Mouse (Mus musculus): ENCODE measurements around the gene Rbm24. TPM values are rescaled to one million over a fixed set of nuclear protein-coding genes. Genes with fewer than 3 reads are reported as not detected.

Gene Rbm24
- polyA plus RNA-seq, 2 experiments = 12.8 to 27.1 TPM

DNA sequence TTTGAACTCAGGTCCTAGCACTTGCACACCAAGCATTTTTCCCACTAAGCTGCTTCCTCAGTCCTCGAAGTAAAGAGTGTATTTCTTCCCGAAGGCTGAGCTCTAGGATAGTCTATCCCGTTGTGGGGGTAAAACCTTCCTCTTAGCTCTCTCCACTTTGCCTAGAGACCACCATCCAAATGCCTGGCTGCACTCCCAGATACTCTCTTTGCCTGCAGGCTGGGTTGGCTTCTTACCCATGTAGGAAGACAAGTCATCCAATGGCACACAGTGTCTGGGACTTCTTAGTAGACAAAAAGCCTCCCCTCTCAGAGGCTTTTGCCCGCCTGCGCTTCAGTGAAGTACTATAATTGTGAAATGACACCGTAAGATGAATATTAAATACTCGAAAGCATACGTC, 2.2 kb upstream of the Rbm24 start:
- no peak for ATAC-seq (ENCODE audit: low FRiP score, low read depth)

DNA sequence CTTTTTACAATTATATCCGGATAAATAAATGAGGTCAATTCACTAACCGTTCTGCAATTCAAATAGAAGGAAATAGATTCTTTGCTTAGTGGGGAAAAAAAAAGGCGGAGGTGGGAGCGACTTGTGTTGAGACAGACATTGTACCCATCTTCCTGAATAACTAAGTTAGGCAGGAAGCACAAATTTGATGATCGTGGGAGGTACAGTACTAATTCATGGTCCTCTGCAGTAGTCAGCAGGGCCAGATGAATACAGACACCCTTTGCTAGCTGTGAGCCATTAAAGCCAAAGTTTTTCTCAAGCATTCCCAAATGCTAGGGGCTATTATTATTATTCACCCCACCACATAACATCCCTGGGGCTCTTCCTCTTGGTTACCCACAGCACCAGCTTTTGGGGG, 640 bp upstream of the Rbm24 start:
- peak overlapping the region; percentile 61; the same call in 1 of the 2 replicates for H3K9ac ChIP-seq (ENCODE audit: low read depth, low read length, severe bottlenecking)
- H3K4me3 ChIP-seq (replicated peaks; ENCODE audit: low read length) = peak overlapping the region; percentile 56; the same call in 1 of the 2 replicates
- no peaks in the 10 kb centered on the region for H3K4me1 ChIP-seq (ENCODE audit: control insufficient read depth, insufficient read depth, low read length)
- peak overlapping the region; percentile 94 for H3K4me2 ChIP-seq (replicated peaks; ENCODE audit: low read depth, low read length, severe bottlenecking)
- DNase-seq (ENCODE audit: low spot score) (no peak), ATAC-seq (ENCODE audit: low FRiP score, low read depth) (no peak)
- H3K36me3 ChIP-seq (ENCODE audit: control insufficient read depth, insufficient read depth, low read length) = no peaks in the 10 kb centered on the region
- no peak for TF ChIP-seq POLR2A (IDR thresholded peaks at IDR 0.05; ENCODE audit: borderline replicate concordance, extremely low read depth, insufficient read depth, insufficient read length)
- H3K9me3 ChIP-seq (ENCODE audit: control insufficient read depth, low read length) = no peaks in the 10 kb centered on the region
- H3K27ac ChIP-seq (replicated peaks; ENCODE audit: low read depth, low read length) = no peak overlapping the region
- H3K27me3 ChIP-seq (ENCODE audit: control insufficient read depth, insufficient read depth, low read length) = 0 out of 2 replicates have a peak, but pooled peaks cover 6% of the 10 kb centered on the region
- WGBS = 77% methylated on average over 5 of the region's 5 CpGs

More for the DNA sequence above, 2.2 kb upstream of the Rbm24 start:
- TF ChIP-seq POLR2A (IDR thresholded peaks at IDR 0.05; ENCODE audit: borderline replicate concordance, extremely low read depth, insufficient read depth, insufficient read length) = no peak
- H3K4me2 ChIP-seq (replicated peaks; ENCODE audit: low read depth, low read length, severe bottlenecking) = no peak overlapping the region
- no peaks in the 10 kb centered on the region for H3K36me3 ChIP-seq (ENCODE audit: control insufficient read depth, insufficient read depth, low read length)
- 92% methylated on average over 8 of the region's 8 CpGs for WGBS
- H3K9me3 ChIP-seq (ENCODE audit: control insufficient read depth, low read length) = no peaks in the 10 kb centered on the region
- 0 out of 2 replicates have a peak, but pooled peaks cover 6% of the 10 kb centered on the region for H3K27me3 ChIP-seq (ENCODE audit: control insufficient read depth, insufficient read depth, low read length)
- H3K4me1 ChIP-seq (ENCODE audit: control insufficient read depth, insufficient read depth, low read length) = no peaks in the 10 kb centered on the region
- no peak for DNase-seq (ENCODE audit: low spot score)
- H3K4me3 ChIP-seq (replicated peaks; ENCODE audit: low read length) = no peak overlapping the region
- no peak overlapping the region for H3K9ac ChIP-seq (ENCODE audit: low read depth, low read length, severe bottlenecking)
- H3K27ac ChIP-seq (replicated peaks; ENCODE audit: low read depth, low read length) = no peak overlapping the region

DNA sequence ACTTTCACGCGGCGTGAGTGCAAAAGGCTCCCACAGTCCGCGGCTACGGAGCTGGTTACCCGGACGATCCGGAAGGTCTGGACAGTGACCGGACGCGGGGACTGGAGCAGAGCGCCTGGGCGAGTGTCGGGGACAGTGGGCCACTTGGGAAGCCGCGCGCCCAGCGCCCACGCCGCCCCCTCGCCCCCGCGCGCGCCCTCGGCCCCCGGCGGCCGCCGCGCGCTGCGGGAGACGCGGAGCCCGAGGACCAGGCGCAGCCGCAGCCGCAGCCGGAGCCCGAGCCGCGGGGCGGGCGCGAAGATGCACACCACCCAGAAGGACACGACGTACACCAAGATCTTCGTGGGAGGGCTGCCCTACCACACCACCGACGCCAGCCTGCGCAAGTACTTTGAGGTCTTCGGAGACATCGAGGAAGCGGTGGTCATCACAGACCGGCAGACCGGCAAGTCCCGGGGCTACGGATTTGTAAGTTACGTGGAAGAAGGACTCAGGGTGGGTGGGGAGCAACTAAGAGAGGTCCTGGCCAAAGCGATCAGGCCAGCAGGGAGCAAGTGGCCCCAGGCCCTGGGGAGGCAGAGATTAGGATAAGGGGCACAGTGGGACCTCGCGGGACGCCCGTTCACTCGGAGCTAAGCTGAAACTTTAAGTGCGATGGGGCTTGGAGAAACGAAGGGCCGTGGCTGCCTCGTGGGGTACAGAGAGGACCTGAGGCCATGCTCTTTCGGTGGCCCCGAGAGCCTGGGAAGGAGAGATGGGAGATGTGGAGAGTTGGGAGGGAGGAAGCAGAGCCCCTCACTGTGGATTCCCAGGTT, 704 bp downstream of the Rbm24 start:
- Histone ChIP-seq H3K27me3 (ENCODE audit: control insufficient read depth, insufficient read depth, low read length) (0 out of 2 replicates have a peak, but pooled peaks cover 6% of the 10 kb centered on the region), H3K36me3 (ENCODE audit: control insufficient read depth, insufficient read depth, low read length) (no peaks in the 10 kb centered on the region), H3K4me2 (replicated peaks; ENCODE audit: low read depth, low read length, severe bottlenecking) (peak overlapping the region; percentile 94), H3K9me3 (ENCODE audit: control insufficient read depth, low read length) (no peaks in the 10 kb centered on the region), H3K4me3 (replicated peaks; ENCODE audit: low read length) (peak overlapping the region; percentile 56), H3K27ac (replicated peaks; ENCODE audit: low read depth, low read length) (no peak overlapping the region), H3K4me1 (ENCODE audit: control insufficient read depth, insufficient read depth, low read length) (no peaks in the 10 kb centered on the region), H3K9ac (ENCODE audit: low read depth, low read length, severe bottlenecking) (peak overlapping the region; percentile 61)
- 1% methylated on average over 61 of the region's 73 CpGs for WGBS
- TF ChIP-seq POLR2A (IDR thresholded peaks at IDR 0.05; ENCODE audit: borderline replicate concordance, extremely low read depth, insufficient read depth, insufficient read length) = no peak
- no peak for DNase-seq (ENCODE audit: low spot score)
- peak; percentile 25 for ATAC-seq (ENCODE audit: low FRiP score, low read depth)

DNA sequence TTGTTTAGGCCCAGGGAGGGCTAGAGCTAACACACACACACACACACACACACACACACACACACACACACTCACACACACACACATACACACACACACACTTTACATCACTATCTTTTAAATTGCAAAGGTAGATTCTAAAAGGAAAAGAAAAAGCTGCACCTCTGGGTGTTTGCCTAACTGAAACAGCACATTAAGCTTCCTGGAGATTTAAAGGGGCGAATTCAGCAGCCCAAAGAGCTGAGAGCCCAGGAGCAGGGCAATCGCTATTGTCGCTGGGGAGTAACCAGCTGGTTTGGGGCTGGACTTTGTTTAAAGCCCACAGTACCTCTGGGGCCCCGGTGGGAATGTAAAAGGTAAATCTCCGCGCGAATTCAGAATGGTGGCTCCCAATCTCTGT, 1.4 kb downstream of the Rbm24 start:
- 14% methylated on average over 7 of the region's 7 CpGs for WGBS
- DNase-seq (ENCODE audit: low spot score) = no peak
- Histone ChIP-seq H3K36me3 (ENCODE audit: control insufficient read depth, insufficient read depth, low read length) (no peaks in the 10 kb centered on the region), H3K27ac (replicated peaks; ENCODE audit: low read depth, low read length) (no peak overlapping the region), H3K9ac (ENCODE audit: low read depth, low read length, severe bottlenecking) (no peak overlapping the region), H3K4me3 (replicated peaks; ENCODE audit: low read length) (peak overlapping the region; percentile 56), H3K27me3 (ENCODE audit: control insufficient read depth, insufficient read depth, low read length) (0 out of 2 replicates have a peak, but pooled peaks cover 6% of the 10 kb centered on the region), H3K4me1 (ENCODE audit: control insufficient read depth, insufficient read depth, low read length) (no peaks in the 10 kb centered on the region), H3K4me2 (replicated peaks; ENCODE audit: low read depth, low read length, severe bottlenecking) (peak overlapping the region; percentile 94; the same call in 1 of the 2 replicates), H3K9me3 (ENCODE audit: control insufficient read depth, low read length) (no peaks in the 10 kb centered on the region)
- ATAC-seq (ENCODE audit: low FRiP score, low read depth) = no peak
- TF ChIP-seq POLR2A (IDR thresholded peaks at IDR 0.05; ENCODE audit: borderline replicate concordance, extremely low read depth, insufficient read depth, insufficient read length) = no peak

DNA sequence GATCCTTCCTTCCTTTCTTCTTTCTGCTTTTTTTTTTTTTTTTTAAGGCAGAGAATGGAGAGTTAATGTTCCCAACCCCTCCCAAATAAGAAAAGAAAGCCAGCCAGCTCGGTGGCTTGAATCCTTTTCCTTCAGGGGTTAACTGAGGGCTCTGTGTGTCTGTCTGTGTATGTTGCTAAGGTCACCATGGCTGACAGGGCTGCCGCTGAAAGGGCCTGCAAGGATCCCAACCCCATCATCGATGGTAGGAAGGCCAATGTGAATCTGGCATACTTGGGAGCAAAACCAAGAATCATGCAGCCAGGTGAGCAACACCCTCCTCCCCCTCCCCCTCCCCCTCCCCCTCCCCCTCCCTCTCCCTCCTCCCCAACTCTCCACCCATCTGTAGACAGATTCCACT, 1.9 kb downstream of the Rbm24 start:
- TF ChIP-seq POLR2A (IDR thresholded peaks at IDR 0.05; ENCODE audit: borderline replicate concordance, extremely low read depth, insufficient read depth, insufficient read length) = no peak
- Histone ChIP-seq H3K27ac (replicated peaks; ENCODE audit: low read depth, low read length) (no peak overlapping the region), H3K4me3 (replicated peaks; ENCODE audit: low read length) (peak overlapping the region; percentile 56), H3K36me3 (ENCODE audit: control insufficient read depth, insufficient read depth, low read length) (no peaks in the 10 kb centered on the region), H3K27me3 (ENCODE audit: control insufficient read depth, insufficient read depth, low read length) (0 out of 2 replicates have a peak, but pooled peaks cover 6% of the 10 kb centered on the region), H3K9ac (ENCODE audit: low read depth, low read length, severe bottlenecking) (no peak overlapping the region), H3K4me1 (ENCODE audit: control insufficient read depth, insufficient read depth, low read length) (no peaks in the 10 kb centered on the region), H3K4me2 (replicated peaks; ENCODE audit: low read depth, low read length, severe bottlenecking) (0 out of 2 replicates have a peak overlapping the region, but pooled peaks have one; percentile 11), H3K9me3 (ENCODE audit: control insufficient read depth, low read length) (no peaks in the 10 kb centered on the region)
- 19% methylated on average over 3 of the region's 3 CpGs for WGBS
- no peak for DNase-seq (ENCODE audit: low spot score)
- no peak for ATAC-seq (ENCODE audit: low FRiP score, low read depth)
